Mouse (Mus musculus) CD4-positive, CD25-positive, alpha-beta regulatory T cell, adult 4 months (primary cell): Measurements from ENCODE around the gene Slc22a14. TPM values are rescaled to one million over a fixed set of nuclear protein-coding genes. Genes with fewer than 3 reads are reported as not detected.

Source experiments
- ATAC-seq: one replicate; pipeline ENCODE4 v1.8.0; 2017
- polyA plus RNA-seq, 2 experiments: library from polyadenylated mRNA; unstranded; fragments of 100-300 nt; shearing (Covaris generic); gene quantifications; one replicate each; pipeline ENCODE4 v1.2.1; 2017

The Slc22a14 gene
- polyA plus RNA-seq, 2 experiments from 2014 or later = not detected

DNA sequence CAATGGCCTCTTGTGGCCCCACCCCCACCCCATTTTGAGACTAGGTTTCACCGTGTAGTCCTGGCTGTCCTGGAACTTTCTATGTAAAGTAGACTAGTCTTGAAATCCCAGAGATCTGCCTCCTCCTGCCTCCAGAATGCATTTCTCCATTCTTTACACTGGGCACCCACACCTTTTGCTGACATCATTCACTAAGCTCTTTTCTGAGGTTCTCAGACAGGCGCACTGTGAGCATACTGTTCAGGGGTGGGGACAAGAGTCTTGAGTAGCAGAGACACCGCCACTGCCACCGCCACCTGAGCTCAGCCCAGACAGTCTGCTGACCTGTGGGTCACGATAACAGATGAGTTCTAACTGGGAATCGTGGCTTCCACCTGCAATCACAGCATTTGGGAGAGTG lies 9.4 kb downstream of the Slc22a14 start:
- ATAC-seq = no peak

DNA sequence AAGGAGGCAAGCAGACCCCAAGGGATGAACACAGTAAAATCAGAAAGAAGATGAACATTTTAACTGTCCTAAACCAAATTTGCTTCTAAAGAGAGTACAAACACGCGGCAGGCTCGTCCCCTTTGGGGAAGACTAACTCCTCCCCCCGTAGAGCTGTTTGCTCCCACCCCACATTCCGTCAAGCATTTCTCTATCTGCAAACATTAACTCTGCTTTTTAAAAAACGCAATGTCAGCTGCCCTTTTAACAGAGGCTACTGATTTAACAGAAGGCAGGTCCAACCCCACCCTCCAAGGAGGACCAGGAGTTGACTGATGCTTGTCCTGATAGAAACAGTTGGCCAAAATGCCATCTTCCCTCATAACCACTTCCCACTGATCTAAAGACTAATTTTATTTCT lies 11.4 kb downstream of the Slc22a14 start:
- ATAC-seq = no peak

DNA sequence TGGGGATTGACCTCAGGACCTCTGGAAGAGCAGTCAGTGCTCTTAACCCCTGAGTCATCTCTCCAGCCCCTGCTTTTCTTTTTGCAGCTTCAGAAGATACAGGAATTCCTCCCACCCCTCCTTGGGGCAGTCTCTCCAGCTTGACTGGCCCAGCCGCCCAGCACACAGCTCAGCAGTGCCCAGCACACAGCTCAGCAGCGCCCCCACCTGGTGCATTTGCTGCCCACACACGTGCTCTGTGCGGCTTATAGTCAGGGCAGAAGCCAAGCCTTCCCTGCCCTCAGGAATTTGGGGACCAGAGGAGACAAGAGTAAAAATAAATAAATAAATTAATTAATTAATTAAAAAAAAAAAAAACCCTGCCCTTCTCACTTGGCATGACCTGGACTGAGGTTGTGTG lies 13.3 kb downstream of the Slc22a14 start:
- ATAC-seq = peak; percentile 81

DNA sequence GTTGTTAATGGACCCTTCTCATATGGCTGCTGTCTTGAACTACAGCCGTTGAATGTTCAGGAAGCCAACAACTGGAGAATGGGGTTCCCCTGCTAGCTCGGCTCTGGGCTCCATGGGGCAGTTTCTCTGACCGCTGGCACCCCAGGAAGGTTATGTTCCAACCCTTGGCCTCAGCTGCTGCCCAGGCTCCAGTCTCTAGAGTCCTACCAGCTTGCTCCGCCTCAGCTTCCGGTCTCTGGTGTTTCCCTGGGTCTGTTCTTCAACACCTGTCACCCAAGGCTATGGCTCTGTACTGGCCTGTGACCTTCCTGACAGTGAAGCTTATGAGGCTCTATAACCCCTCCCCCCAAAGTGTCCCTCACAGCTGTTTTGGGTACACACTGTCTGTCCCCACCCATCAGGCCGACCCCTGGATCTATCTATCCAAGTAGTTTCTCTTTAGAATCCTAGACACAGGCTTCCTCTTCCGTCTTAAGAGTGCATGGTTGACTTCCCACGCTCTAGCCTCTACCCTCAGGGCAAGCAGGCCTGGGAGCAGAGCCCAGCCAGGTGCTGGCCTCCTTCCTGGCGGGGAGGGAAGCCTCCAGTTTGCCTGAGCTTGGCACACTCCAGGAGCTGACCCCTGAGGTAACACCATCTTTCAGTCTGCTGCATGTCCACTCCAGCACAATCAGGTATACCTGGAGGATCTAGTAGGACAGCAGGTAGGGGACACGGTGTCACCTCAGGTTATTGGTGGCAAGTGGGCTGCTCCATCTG lies 14.2 kb downstream of the Slc22a14 start:
- ATAC-seq = no peak

DNA sequence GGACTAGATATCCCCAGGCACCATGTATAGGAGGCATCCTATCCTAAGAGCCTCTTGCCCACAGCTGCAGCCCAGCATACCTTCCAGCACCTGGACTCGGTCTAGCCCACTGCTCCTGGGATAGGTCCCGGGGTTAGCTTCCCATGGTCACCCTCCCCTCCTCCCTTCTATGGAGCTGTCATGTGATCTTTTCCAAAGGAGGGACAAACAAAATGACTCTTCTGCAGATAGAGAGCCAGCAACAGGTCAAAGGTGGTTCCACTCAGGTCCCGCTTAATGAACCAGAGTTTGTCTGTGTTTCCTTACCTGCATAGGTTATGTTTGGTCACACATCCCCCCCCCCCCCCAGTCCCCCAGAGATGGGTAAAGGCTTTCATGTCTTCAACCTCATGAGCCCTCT lies 14.8 kb downstream of the Slc22a14 start:
- ATAC-seq = no peak

DNA sequence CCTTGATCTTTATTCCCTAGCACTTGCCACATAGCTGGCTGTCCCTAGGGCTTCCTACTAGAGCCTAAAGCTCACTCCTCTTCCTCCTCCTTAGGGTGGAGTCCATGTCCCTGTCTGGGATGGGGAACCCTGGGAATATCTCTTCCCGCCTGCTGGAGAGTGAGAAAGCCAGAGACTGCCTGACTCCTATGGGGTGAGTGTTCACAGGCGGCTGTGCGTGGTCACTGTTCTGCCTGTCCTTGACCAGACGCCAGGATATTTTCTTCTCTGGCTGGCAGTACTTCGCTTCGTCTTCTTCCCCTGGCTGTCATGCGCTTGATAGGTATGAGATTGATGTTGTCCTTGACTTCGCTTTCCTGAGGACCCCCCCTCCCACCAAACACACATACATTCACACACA lies 19.0 kb downstream of the Slc22a14 start:
- ATAC-seq = no peak

DNA sequence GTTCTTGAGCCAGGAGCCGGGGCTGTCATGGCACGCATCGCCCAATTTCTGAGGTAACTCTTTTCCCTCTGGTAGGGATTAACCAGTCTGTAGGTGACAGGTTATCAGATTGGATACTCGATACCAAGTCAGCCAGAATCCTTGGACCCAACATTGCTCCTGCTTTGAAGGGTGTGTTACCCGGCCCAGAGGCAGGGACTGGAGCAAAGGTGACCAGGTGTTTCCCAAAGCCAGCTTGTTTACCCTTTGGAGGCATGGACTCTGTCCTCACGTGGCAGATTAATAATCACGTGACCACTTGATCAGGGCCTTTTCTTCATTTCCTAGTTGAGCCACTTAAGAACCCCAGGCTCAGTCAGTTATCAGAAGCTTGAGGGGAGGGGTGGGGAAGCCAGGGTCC lies 22.6 kb downstream of the Slc22a14 start:
- ATAC-seq = no peak

DNA sequence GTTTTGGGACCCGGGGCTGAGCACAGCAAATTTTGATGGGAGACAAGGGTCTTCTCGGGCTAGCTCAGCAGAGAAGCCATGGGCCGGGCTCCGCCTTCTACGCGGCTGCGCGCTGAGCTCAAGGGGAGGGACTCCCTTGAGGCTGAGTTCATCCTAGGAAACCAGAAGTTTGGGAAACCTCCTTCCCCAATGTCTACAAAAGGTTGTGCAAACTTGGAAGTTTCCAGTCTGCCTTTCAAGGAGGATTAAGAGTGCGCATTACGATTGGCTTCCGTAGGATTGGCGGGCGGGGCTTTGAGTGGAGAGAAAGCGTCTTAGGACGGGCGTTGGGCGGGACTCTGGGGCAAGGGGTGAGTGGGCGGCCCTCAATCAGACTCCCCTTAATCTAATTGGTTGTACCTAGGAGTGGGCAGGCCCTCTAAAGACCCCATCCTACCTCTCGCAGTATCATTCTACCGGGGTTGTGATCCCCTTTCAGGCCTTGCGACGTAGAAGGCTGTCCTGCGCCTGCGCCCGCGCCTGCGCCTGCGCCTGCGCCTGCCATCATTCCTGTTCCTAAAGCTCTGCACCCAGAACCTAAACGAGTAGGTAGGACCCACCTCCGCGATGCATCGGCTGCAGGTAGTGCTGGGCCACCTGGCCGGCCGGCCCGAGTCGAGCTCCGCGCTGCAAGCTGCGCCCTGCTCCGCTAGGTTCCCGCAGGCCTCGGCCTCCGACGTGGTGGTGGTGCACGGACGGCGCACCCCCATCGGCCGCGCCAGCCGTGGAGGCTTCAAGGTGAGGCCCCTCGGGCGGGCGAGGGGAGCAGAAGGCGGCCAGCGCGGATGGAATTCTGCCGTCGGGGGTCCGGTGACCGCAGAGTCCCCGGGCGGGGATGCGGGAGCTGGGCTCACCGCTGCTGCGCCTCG lies 24.2 kb downstream of the Slc22a14 start, which contains the start of gene Myd88:
Myd88 (minus strand) TSS at position 503 of the 908 bp plus-strand sequence.
- peak; percentile 95 for ATAC-seq

DNA sequence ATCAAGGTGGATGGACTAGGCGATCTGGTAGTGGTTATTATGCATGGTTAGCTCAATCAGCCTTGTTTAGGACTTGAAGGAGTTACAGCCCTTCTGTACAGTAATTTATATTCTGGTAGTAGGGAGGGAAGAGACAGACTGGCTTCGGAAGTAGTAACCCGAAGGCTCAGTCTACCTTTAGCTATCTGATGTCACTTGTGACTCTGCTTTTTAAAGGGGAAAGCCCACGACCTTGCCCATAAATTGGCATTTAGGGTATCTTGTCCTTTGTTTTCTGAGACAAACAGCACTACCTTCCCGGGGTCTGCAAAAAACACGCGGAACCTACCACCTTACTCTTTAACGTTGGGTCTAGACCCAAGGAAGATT lies 25.2 kb downstream of the Slc22a14 start:
- ATAC-seq = peak; percentile 0

DNA sequence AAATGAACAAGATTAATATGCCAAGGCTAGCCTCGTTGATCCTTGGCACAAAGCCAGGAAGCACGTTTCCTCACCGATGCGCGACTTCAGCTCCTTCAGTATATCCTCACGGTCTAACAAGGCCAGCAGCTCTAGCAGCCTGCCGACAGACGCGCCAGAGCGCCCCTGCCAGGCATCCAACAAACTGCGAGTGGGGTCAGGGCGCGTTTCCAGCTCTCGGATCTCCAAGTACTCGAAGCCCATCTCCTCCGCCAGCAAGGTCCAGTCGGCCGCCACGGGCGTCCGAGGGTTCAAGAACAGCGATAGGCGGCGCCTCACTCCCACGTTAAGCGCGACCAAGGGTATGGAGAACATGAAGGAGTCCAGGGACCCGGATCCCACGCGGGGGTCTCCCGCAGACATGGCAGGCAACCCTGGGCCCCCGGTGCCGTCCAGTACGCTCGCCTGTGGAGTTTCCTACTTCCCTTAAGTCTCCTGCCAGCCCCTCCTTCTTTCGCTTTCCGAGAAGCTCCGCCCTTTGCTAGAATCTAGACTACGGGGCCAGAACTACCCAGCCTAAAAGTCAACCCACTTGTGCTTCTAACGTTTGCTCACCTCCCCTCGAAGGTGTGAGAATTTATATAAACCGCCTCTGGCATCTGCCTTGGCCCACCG lies 25.7 kb downstream of the Slc22a14 start, which contains the start of gene Acaa1a:
Acaa1a (plus strand) TSS at position 119 of the 654 bp plus-strand sequence.
- ATAC-seq = peak; percentile 57

DNA sequence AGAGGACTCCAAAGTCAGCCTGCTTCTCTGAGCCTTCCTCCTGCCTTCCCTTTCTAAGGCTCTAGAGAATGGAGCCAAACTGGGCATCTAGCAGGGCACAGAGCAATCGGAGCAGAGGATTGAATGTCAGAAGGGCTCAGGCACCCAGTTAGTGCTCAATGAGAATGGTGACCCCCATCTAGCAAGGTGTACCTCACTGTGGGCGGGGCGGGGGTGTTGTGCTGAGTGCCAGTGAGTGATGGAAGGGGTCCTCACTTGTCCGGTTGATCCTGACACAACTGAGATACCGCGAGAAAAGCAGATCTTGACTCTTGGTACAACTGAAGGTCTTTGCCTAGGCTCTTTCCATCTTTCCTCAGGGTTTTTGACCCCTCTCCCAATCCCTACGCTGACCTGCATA lies 26.2 kb downstream of the Slc22a14 start:
- ATAC-seq = no peak

DNA sequence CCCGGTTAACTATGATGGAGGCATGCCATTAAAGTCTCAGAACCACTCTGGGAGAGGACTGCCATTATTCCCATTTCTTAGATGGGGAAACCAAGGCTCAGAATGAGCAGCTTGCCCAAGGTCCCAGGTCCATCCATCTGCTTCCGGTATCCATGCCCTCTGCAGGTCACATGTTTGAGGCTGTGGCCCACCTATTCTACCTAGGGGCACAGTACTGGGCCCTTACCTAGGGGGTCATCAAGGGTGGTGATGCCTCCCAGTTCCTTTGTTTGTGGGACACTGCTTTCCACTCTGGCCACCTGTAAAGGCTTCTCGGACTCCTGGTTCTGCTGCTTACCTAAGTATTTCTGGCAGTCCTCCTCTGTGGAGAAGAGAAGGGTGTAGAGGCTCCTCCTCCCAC lies 27.0 kb downstream of the Slc22a14 start:
- no peak for ATAC-seq

DNA sequence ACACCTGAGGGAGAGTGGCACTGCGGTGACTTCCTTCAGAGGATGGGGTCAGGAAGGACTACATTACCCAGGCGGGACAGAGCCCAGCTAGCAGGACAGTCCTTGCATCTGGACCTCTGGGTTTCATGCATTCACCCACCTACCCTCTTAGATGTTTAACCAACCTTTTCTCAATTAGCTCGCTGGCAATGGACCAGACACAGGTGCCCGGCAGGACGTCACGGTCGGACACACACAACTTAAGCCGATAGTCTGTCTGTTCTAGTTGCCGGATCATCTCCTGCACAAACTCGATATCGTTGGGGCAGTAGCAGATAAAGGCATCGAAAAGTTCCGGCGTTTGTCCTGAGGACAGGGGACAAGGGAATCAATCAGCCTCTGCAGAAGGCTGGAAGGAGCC lies 27.5 kb downstream of the Slc22a14 start:
- no peak for ATAC-seq

DNA sequence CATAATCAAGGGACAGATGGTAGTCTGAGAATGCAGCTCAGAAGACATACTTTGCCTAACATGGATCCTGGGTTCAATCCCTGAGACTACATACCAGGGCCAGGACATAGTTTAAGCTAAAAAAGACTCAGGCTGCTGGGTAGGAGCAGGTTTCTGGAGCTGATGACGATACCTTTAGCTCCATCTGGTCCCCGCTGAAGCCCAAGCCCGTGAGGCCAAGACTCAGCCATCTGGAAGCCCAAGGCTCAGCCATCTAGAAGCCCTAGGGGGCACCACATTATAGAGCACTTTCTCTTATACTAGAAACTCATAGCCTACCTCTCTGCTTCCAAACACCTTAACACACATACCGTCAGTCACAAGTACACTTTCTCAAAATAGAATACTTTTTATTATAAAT lies 29.8 kb downstream of the Slc22a14 start:
- ATAC-seq = no peak

DNA sequence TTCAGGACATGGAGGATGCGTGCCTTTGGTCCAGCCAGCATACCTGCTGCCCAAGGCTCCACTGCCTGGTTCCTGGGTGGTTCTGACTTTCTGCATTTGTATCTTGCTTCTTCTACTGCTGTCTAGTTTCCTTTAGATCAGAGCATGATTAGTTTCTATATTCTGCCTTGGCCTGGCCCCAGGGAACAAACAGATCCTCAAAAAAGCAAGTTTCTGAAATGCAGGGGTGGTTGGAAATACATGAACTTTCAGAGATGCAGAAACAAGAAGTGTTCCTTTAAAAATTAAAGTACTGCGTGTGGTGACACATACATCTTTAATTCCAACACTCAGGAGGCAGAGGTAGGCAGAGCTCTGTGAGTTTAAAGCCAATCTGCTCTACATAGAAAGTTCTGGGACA lies 30.5 kb downstream of the Slc22a14 start:
- no peak for ATAC-seq

DNA sequence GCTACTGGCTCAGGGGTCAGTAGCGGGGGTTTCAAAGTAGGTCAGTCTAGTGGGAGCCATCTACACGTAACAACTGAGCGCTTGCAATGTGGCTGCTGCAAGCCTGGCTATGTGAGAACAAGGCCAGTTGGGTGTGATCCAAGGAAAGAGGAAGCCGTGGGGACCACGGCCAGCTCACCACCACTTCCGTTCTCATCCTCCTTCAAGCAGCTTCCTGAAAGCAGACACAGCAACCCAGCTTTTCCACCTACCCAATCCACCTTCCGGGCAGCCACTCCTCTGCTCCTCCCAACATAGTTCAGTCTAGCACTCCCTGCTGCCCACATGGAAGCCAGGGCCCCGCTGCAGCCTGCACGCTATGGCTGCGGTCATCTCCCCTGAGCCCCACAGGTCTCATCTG lies 31.0 kb downstream of the Slc22a14 start:
- peak; percentile 69 for ATAC-seq

DNA sequence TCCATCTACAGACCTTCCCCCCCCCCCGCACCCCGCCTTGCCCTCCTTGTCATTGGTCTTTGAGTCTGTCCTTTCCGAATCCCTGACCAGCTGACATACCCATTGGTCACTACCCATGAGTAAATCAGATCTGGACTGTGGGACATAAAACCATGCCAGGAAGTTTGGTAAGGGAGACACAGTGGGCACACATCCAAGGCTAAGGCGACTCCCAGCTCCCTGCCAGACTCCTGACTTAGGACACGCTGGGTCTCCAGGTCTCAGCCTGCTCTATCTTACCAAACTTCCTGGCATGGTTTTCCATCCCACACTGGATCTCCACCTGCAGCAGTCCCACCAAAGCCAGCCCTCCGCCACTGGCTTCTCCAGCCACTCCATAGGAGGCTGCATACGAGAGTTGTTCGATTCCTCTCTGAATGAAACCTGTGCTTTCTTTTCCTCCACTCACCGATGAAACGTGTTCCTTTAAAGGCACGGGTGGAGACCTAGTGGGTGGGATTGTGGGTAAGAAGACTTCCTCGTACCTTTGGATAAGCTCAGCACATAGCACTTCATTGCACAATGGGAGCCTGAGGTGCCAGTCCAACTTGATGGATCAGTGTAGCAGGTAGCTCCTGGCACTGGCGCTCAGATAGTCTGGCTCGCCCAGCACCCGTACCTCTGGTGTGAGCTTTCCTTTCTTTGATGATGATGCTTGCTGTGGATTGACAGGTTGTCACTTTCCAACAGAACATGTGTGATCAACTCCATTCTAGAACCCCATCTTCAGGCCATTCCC lies 35.0 kb downstream of the Slc22a14 start:
- no peak for ATAC-seq

DNA sequence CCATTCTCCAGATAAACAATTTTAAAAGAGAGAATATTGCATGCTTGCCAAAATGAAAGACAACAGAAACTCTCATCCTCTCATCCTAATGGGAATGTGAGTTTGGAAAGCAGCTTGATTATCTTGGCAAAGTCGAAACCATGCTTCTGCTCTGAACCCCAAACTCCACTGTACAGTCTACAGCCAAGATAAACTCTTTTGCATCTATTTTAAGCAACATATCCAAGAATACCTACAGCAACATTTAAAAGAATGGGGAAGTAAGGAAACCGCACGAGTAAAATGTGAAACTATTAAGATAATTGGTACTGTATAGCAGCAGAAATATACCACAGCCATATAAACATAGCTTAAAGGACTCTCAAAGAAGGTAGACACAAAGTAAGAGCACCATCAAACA lies 36.9 kb downstream of the Slc22a14 start:
- no peak for ATAC-seq

DNA sequence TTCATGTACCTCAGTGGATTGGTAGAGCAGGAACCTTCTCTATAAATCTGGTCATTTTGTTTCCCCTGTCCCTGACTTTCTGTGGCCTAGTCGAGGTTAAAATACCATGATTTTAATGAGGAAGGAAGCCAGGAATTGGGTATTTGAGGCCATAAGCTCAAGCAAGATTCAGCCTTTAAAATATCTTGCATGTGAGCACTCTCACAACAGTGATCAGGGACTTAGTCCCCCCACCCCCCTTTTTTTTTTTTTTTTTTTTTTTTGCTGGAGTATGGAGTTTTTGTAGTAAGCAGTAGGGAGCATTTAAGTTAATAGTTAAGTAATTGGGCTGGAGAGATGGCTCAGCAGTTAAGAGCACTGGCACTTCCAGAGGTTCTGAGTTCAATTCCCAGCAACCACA lies 41.2 kb downstream of the Slc22a14 start:
- no peak for ATAC-seq

DNA sequence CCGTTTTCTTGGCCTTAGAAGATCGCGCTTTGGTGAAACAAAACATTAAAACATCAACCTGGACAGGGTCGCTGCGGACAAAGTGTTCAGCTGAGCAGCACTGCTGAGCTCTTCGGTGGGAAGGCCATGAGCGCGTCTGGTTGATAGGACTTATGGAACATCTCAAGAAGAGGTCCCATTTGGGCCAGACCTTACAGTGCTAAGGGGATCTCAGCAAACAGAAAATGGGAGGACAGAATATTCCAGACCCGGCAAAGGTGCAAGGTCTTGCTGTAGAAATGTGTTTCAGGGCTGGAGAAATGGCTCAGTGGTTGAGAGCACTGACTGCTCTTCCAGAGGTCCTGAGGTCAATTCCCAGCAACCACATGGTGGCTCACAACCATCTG lies 42.1 kb downstream of the Slc22a14 start:
- ATAC-seq = no peak

DNA sequence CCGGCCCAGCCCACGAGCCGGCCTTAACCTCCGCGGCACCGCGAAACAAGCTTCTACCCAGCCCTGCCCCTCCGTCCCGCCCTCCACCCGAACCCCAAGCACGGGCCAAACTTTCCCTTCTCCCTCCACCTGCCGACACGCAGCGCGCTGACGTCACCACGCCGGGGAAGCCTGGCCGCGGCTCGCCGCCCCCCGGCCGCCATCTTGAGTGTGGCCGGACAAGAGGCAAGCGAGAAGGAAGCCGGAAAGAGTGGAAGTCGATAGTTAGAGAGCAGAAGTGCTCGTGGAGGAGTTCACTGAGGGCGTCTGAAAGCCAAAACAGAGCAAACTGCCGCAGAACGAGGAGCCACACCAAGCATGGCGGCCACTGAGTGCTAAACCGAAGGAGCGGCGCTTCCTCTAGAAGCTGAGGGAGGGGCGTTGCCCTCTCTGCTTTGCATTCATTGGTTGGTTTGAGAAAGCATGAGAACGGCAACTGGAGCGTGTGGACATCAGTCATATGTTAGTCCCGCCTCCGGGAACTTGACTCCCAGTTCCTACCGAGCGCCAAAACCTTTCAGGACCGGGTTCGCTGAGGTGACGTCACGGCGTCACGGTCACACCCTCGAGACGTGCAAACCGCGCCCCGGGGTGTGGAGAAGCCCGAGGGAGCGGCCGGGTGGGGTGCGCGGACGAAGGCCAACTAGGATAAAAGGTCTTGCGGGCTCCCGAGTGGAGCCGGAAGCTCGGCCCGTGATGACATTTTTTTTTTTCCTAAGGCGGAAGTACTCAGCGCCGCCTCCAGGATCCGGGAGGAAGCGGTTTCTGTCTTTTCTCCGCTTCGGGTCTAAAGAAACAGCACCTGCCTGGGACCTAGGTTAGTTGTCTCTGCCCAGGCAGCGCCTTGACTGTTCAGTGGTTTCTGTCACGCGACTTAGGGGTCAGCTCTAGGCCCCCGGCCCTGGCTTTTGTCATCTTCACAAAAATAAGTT lies 42.8 kb downstream of the Slc22a14 start, which contains the start of gene Oxsr1:
Oxsr1 (minus strand) TSS at position 139 of the 971 bp plus-strand sequence.
- ATAC-seq = peak; percentile 94
